Mouse (Mus musculus) left cerebral cortex, adult 2 months (tissue): ENCODE measurements at regions not wholly inside any gene's neighbourhood (a gene's known extent, or its start where the extent isn't known, plus 50 kb on each side); places are given as distances from the start of the nearest gene placed in this dataset.
"Not testable (repeated sequence)": the region's sequence is repeated elsewhere in the genome, so short reads cannot be mapped to it uniquely, and the experiment has no call there.

Experiments used
- DNase-seq, 2 experiments: peaks; one replicate each; pipeline ENCODE4 v3.0.0; 2021 to 2022; ENCODE audit warnings: low spot score in 2 of 2, mixed read lengths in 1 of 2; ENCODE audit errors: extremely low spot score in 1 of 2
- H3K27ac ChIP-seq: fragments of 200-600 bp; 2 replicates; pipeline ENCODE4 v1.8.1; 2022
- H3K4me3 ChIP-seq: fragments of 200-600 bp; 2 replicates; pipeline ENCODE4 v1.8.1; 2022
- CTCF ChIP-seq: fragments of 200-600 bp; IDR thresholded peaks from 2 replicates; pipeline ENCODE4 v1.8.1; 2022; ENCODE audit warnings: antibody characterized with exemption, mild to moderate bottlenecking, moderate library complexity
- intact Hi-C: fragments of 180-260 bp; cut with DNase I; formaldehyde crosslinking; loops from one replicate; pipeline ENCODE4 v1.15.1; 2025

DNA sequence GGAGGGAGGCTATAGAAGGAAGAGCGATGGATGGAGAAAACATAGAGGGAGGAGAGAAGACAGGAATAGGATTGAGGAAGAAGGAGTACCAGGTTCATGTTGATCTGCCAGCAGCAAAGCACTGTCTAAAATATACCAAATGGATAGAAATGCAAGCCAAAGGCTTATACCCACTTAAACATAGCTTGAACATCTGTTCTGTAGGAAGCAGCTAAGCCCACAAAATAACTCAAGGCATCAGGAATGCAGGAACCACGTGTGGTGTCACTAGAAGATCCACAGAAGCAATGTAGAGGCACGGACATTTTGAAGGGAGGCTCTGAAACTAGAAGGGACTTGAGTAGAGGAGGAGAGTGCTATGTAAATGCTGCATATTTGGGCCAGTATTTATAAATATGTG, 78.9 kb downstream of the Smgc start:
- DNase-seq, result peak in 1 of 2 experiments; percentile 15
- intact Hi-C loops, result no loop called here
- TF ChIP-seq CTCF, result no peak

DNA sequence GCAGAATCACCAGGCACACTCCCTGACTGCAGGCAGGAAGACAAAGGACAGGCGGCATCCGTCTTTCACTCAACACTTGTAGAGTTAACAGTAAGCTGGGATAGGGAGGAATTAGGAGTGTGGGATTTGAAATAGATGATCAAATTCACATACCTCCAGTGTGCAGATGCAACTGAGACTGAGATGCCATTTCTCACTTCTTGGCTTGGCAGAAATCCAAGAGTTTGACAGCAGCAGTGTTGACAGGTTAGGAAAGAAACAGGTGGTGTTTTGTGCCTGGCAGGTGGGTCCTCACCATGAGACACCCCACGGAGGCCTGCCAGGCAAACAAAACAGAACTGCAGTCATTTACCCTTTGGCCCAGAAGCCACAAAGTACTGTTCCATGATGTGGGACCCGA, 79.8 kb downstream of the Smgc start:
- intact Hi-C loops, result no loop called here

More for the DNA sequence above, 78.9 kb downstream of the Smgc start:
- no peak overlapping the region; the same call in 1 of the 2 replicates for H3K27ac ChIP-seq
- H3K4me3 ChIP-seq, result no peak overlapping the region

DNA sequence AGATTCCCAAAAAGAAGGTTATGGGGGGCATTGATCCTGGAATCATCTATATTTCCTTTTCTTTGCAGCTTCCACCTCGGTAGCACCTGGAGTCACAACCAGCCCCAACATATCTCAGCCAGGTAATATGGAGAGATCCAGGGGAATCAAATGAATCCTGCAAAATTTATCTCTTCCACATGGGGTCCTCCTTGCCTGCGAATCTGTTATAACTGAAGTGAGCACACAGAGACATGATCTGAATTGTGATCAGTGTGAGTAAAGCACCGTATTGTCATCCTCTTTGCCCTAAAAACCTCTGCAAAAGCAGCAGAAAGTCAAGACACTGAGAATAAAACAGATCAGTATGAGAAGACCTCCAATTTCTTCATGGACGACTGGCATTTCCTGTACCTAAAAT, 86.5 kb downstream of the Smgc start:
- no peak overlapping the region for H3K27ac ChIP-seq
- intact Hi-C loops, result no loop called here
- peak; percentile 16 for TF ChIP-seq CTCF
- DNase-seq, result no peak
- H3K4me3 ChIP-seq, result no peak overlapping the region

More for the DNA sequence above, 79.8 kb downstream of the Smgc start:
- Histone ChIP-seq H3K4me3 (no peak overlapping the region), H3K27ac (no peak overlapping the region)
- DNase-seq, result no peak
- no peak for TF ChIP-seq CTCF

DNA sequence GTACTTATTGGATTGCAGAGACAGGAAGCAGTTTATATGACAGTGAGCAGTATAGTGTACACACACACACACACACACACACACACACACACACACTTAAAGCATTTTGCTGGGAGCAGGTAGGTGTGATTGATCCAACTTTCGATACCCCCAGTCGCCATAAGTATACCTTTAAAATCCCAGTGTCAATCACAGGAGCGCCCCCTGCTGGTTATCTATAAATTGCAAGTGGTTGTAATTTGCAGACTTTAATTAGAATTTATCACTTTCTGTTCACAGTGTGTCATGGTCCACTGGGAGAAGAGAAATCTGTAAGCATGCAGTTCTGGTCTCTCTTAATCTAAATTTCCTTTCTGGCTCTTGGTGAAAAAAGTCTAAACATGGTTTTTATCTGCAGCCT, 89.4 kb downstream of the Smgc start:
- Histone ChIP-seq H3K27ac (no peak overlapping the region), H3K4me3 (no peak overlapping the region)
- TF ChIP-seq CTCF, result peak; percentile 39
- intact Hi-C loops, result no loop called here
- DNase-seq, result no peak

DNA sequence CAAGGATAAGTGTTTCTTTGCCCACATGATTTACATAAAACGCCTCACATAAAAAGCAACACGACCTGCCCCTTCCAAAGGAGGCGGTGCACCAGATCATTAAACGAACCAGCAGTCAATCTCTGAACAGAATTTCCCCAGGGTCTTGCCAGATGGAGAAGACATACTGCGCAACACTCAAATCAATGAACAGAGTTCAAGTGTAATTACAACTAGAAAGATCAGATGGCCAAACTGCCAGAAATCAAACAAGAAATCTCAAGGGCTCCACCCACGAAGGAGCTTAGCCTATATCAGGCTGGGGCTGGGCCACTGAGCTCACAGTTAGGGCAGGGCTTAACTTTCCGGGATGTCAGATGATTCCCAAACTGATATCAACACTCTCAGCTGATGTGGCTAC, 90.4 kb downstream of the Smgc start:
- no peak overlapping the region for H3K27ac ChIP-seq
- no peak for DNase-seq
- intact Hi-C loops, result no loop called here
- H3K4me3 ChIP-seq, result no peak overlapping the region
- no peak for TF ChIP-seq CTCF

DNA sequence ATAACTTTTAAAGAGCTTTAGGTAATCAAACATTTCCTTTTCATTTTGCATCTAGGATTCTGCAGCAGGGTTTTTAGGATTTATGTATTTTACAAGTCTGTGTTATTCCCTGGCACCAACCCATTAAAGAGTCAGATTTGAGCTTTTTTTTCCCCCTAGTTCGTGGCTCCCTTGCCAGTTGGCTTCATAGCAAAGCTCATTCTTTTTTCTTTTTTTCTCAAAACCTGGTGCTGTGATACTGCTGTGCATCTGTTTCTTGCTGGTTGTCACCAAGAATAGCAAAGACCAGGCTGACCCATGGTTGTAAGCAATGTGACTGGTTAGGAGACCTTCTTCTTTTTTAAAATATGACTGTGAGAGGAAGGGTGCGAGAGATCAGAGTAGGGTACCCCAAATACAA, 93.7 kb upstream of the Cntn1 start:
- no peak for DNase-seq
- no peak overlapping the region for H3K27ac ChIP-seq
- intact Hi-C loops, result no loop called here
- no peak for TF ChIP-seq CTCF
- no peak overlapping the region for H3K4me3 ChIP-seq

DNA sequence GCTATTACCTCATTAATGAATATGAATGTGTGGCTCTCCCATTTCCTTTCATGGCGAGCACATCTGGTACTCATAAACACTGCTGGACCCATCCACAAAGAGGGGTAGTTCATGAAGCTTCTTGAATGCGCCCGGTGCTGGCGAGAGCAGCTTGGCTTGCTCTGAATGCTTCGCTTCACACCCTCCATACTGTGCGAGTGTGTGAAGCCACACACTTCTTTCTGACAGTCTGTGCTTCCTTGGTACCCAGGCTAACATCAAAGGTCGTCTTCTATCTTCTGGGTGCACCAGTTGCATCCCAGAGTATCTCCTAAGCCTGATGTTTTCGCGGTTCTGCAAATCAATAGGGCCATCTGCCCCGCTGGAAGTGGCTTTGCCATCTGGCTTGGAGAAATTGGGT, 85.8 kb upstream of the Cntn1 start:
- intact Hi-C loops, result loop anchor here (5.0 to 10.0 kb wide), 2 partner anchors 87 to 200 kb away; partner anchors contain the start of gene Cntn1

DNA sequence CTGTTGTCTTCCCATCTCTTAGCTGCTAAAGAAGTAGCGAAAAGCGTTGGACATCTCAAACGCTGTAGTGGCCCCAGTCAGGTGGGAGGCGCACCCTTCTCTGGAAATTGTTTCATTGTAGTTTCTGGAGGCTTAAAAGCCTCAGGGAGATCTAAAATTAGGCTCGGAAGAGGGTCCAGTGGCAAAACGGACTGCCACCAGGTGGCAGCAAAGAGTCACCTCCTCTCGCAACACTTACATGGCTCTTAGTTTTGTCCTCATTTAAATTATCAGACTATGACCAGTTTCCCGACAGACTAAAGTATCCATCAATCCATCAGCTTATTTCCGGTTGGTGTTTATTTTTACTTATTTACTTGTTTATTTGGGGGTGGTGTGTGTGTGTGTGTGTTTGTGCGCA, 81.6 kb upstream of the Cntn1 start:
- DNase-seq, result peak; percentile 73 to 80
- no peak overlapping the region for H3K27ac ChIP-seq
- peak; percentile 90 for TF ChIP-seq CTCF
- H3K4me3 ChIP-seq, result no peak overlapping the region
- intact Hi-C loops, result loop anchor here (1.0 to 10.0 kb wide), 3 partner anchors 83 to 262 kb away; partner anchors contain the start of gene Cntn1

More for the DNA sequence above, 85.8 kb upstream of the Cntn1 start:
- H3K4me3 ChIP-seq, result no peak overlapping the region
- no peak for TF ChIP-seq CTCF
- no peak for DNase-seq
- no peak overlapping the region for H3K27ac ChIP-seq

DNA sequence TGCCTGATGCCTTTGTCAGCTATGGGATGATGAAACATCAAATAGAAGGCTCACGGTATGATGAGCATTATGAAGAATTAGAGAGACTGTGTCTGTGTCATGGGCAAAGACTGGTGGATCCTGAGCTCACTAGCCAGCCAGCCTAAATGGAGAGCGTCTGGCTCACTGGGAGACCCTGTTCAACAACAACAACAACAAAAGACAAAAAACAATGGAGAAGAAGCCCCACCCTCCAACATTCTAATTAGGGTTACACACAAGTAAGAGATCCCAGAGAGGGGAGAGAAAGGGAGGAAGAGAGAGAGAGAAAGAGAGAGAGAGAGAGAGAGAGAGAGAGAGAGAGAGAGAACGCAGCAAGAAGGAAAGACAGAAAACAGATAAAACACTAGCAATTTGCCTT, 79.6 kb upstream of the Cntn1 start:
- intact Hi-C loops, result no loop called here
- DNase-seq, result no peak
- TF ChIP-seq CTCF, result no peak
- no peak overlapping the region for H3K4me3 ChIP-seq
- H3K27ac ChIP-seq, result no peak overlapping the region

DNA sequence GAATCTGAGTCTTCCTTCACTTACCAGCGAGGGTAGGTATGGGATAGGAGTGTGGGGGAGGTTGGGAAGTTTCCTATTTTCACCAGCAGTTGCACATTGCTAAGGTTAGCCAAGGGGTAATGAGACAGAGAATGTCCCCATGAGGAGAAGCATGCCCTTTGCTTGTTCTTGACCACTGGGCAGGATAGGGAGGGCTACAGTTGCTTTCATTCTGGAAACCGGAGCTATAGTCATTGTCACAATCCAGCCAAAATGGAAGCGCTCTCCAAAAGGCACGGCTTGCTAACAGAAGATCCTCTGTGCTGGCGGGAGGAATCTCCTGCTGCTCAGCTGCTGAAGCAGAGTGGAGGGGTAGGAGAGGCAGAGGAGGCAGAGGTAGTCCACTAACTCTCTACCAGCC, 79.1 kb upstream of the Cntn1 start:
- H3K4me3 ChIP-seq, result no peak overlapping the region
- no peak for TF ChIP-seq CTCF
- H3K27ac ChIP-seq, result no peak overlapping the region
- no peak for DNase-seq
- intact Hi-C loops, result no loop called here

DNA sequence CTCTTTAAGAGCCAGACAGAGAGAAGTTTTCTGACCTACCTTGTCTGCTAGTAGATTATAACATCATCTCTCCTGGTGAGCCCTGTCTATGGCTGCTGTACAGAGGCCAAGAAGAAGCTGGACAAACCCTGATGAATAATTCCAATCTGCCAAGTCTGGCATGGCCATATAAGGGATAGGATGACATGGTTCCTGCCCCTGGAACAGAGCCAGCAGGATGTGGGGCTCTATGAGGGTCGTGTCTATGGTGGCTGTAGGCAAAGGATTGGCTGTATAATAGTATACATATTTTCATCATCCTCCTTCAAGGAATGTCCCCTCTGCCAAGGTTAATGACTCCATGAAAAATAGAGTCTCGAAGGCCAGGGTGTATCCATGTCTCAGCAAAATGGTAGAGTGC, 75.4 kb upstream of the Cntn1 start:
- H3K4me3 ChIP-seq, result no peak overlapping the region
- no peak overlapping the region for H3K27ac ChIP-seq
- intact Hi-C loops, result no loop called here
- no peak for DNase-seq
- TF ChIP-seq CTCF, result no peak

DNA sequence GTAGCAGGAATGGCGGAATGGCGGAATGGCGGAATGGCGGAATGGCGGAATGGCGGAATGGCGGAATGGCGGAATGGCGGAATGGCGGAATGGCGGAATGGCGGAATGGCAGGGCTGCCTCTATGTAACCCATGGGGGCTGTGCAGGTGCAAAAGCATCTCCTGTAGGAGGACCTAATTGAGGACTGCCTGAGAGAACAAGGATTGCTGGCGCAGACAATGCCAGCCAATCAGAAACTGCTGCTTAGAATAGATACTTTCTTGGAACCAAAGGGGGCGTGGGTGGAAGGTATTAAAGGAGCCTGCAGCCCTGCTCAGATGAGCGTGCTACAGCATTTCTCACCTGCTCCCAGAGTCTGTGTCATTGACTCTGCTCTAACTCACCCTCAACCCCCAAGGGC, 67.8 kb upstream of the Cntn1 start:
- H3K4me3 ChIP-seq, intact Hi-C loops, H3K27ac ChIP-seq, DNase-seq: not testable (repeated sequence)

DNA sequence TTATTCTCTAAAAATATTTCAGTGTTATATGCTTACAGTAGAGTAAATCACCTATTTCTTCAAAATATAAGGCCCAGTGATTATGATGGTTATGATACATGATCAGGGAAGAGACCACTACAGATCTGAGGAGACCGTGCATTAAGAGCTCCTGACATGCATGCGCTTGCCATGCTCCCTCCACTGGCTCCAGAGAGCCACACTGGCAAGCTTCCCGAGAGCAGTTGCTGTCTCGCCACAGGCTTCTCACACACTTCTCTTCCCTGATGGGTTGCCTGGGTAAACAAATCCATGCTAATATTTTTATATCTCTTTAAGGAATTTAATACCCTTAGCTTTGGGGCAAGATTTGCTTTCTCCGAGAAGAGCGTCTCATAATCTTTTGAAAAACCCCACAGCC, 50.9 kb upstream of the Cntn1 start:
- Histone ChIP-seq H3K4me3 (no peak overlapping the region), H3K27ac (no peak overlapping the region)
- TF ChIP-seq CTCF, result no peak
- intact Hi-C loops, result no loop called here
- no peak for DNase-seq
